In the genomic region with DNA sequence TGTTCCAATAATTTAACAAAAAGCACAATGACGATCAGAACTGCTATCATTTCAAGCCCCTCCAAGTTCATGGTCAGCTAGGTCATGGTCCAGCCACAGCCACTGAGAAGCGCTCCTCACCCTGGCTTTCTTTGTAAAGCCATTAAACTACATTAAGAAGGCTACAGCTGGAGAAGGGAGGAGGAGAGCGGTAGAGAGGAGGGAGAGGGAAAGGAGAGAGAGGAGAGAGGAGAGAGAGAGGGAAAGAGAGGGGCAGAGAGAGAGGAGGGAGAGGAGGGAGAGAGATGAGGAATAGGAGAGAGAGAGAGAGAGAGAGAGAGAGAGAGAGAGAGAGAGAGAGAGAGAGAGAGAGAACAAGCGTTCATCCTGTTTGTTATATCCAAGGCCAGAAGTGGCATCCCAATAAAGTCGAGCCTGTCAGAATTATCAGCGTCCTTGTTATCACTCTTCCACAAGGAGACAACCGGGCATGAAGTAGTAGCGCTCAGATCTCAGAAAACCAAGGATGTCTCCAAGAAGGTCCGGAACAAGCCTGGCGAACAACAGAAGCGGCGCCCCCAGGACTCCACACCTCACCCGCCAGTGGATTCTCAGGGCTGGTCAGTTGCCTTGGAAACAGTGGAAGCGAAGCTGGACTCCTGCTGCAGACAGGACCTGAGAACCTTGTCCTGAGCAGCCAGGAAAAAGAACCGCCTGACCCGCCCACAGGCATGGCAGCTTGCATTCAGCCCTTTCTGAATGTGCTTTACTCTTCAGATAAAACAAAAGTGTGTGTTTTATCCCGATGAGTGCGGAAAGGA, we compare ENCODE assay signal across 9 mouse cellular contexts.
DNase-seq lines count a peak whose midpoint lies in the region; ATAC-seq and TF ChIP-seq lines count a peak whose summit lies in the region.
"Had no signal": no experiment of that assay in that cellular context is flagged by ENCODE, and none has a peak within 500 bp of the region (broad histone marks: within the 10 kb centered on the region; RNA-seq: fewer than 3 reads in every experiment).

No protein-coding gene starts in this region.

- TF ChIP-seq POLR2A in brain, embryonic 14.5 days (IDR thresholded peaks at IDR 0.05; ENCODE audit: borderline replicate concordance, extremely low read depth, insufficient read depth, insufficient read length, poor library complexity, severe bottlenecking), result no peak

- H3K9me3 ChIP-seq in heart, embryonic 16.5 days (replicated peaks; ENCODE audit: control insufficient read depth, low read length), result no peaks in the 10 kb centered on the region
- no peaks in the 10 kb centered on the region for H3K9me3 ChIP-seq in forebrain, embryonic 12.5 days
- no peaks in the 10 kb centered on the region for H3K9me3 ChIP-seq in midbrain, embryonic 13.5 days

- no peak overlapping the region for H3K27ac ChIP-seq in heart, embryonic 16.5 days (ENCODE audit: low read length)
- no peak overlapping the region for H3K27ac ChIP-seq in forebrain, embryonic 12.5 days
- H3K27ac ChIP-seq in midbrain, embryonic 13.5 days, result no peak overlapping the region

- no peaks in the 10 kb centered on the region for H3K4me1 ChIP-seq in heart, embryonic 16.5 days (ENCODE audit: control insufficient read depth, insufficient read depth, low read length)
- peaks cover 11% of the 10 kb centered on the region; the same call in 1 of the 2 replicates for H3K4me1 ChIP-seq in forebrain, embryonic 12.5 days
- H3K4me1 ChIP-seq in midbrain, embryonic 13.5 days (replicated peaks), result peaks cover 12% of the 10 kb centered on the region

- whole genome bisulfite sequencing in heart, embryonic 16.5 days, result 12% methylated on average over 18 of the region's 18 CpGs
- WGBS in forebrain, embryonic 12.5 days, result 8% methylated on average over 18 of the region's 18 CpGs
- 2% methylated on average over 18 of the region's 18 CpGs for WGBS in midbrain, embryonic 13.5 days

- no peaks in the 10 kb centered on the region for H3K27me3 ChIP-seq in heart, embryonic 16.5 days (ENCODE audit: control insufficient read depth, insufficient read depth, low read length)
- H3K27me3 ChIP-seq in forebrain, embryonic 12.5 days, result no peaks in the 10 kb centered on the region
- H3K27me3 ChIP-seq in midbrain, embryonic 13.5 days, result no peaks in the 10 kb centered on the region
- H3K27me3 ChIP-seq: CH12.LX had no signal

- intact Hi-C loops in left cerebral cortex, postnatal 25 days (cut with DNase I), result no loop called here

- H3K4me2 ChIP-seq in heart, embryonic 16.5 days (ENCODE audit: low read depth, low read length), result peak overlapping the region; percentile 58
- H3K4me2 ChIP-seq in forebrain, embryonic 12.5 days, result peak overlapping the region; percentile 66
- peak overlapping the region; percentile 74 for H3K4me2 ChIP-seq in midbrain, embryonic 13.5 days (replicated peaks)

- TF ChIP-seq CTCF in brain, embryonic 14.5 days (IDR thresholded peaks at IDR 0.05; ENCODE audit: borderline replicate concordance, extremely low read depth, insufficient read depth, insufficient read length), result no peak

- no peak overlapping the region for H3K9ac ChIP-seq in heart, embryonic 16.5 days (ENCODE audit: low read length)
- H3K9ac ChIP-seq in forebrain, embryonic 12.5 days, result peak overlapping the region; percentile 47
- peak overlapping the region; percentile 55 for H3K9ac ChIP-seq in midbrain, embryonic 13.5 days (replicated peaks)

- no peaks in the 10 kb centered on the region for H3K36me3 ChIP-seq in heart, embryonic 16.5 days (ENCODE audit: control insufficient read depth, insufficient read depth)
- no peaks in the 10 kb centered on the region for H3K36me3 ChIP-seq in forebrain, embryonic 12.5 days (replicated peaks)
- no peaks in the 10 kb centered on the region for H3K36me3 ChIP-seq in midbrain, embryonic 13.5 days

- no peak for ATAC-seq in heart, embryonic 16.5 days (replicated peaks; ENCODE audit: extremely low read depth, insufficient read depth, low FRiP score)
- ATAC-seq in forebrain, embryonic 12.5 days (ENCODE audit: low FRiP score), result peak; percentile 94
- peak; percentile 96 for ATAC-seq in midbrain, embryonic 13.5 days

- no peak for DNase-seq in heart, adult 11 months
- DNase-seq in brain, embryonic 14.5 days (ENCODE audit: low read depth), result peak; percentile 76
- DNase-seq in left cerebral cortex, postnatal 25 days (ENCODE audit: low spot score in 2 of 2), result peak; percentile 4 to 32
- DNase-seq in testis, postnatal 10 days (ENCODE audit: low spot score), result peak; percentile 38
- DNase-seq in thymus, postnatal 10 days (ENCODE audit: low spot score in 2 of 2), result no peak

- H3K4me3 ChIP-seq in heart, embryonic 16.5 days (ENCODE audit: low read length), result peak overlapping the region; percentile 15
- peak overlapping the region; percentile 37 for H3K4me3 ChIP-seq in forebrain, embryonic 12.5 days (replicated peaks)
- peak overlapping the region; percentile 48 for H3K4me3 ChIP-seq in midbrain, embryonic 13.5 days (replicated peaks)

Comparison
In these comparisons a context has a peak if more than half of its experiments do, and no peak if none do; other contexts are left out.
1. DNase-seq: peak in brain, embryonic 14.5 days (single experiment), left cerebral cortex, postnatal 25 days (2 of 2) and testis, postnatal 10 days (single experiment); none in heart, adult 11 months (single experiment) and thymus, postnatal 10 days (0 of 2).
2. Peak in every context shown above with its lines, with median percentiles within 50 percentile points of each other: H3K4me2 ChIP-seq and H3K4me3 ChIP-seq.